Mouse (Mus musculus): ENCODE data around the gene Qtrt2.

The Qtrt2 gene

GRCm38 (mm10) chr16:43889208-43890004, 37.2 kb downstream of the Qtrt2 start, which contains the start of gene Ccdc191:
Gene Ccdc191, plus strand, starts transcription at chr16:43889800.
- peak; percentile 40; the same call in 1 of the 2 replicates for TF ChIP-seq GATA4 (IDR thresholded peaks at IDR 0.05; ENCODE audit: insufficient replicate concordance, low read length)

- no peak for TF ChIP-seq GATA4 (IDR thresholded peaks at IDR 0.05; ENCODE audit: insufficient replicate concordance, low read length)
Measured at GRCm38 (mm10) chr16:43882329-43882728, 44.3 kb downstream of the Qtrt2 start.

GRCm38 (mm10) chr16:43881636-43882035, 45.0 kb downstream of the Qtrt2 start:
- TF ChIP-seq GATA4 (IDR thresholded peaks at IDR 0.05; ENCODE audit: insufficient replicate concordance, low read length), result no peak

- no peak for TF ChIP-seq GATA4 (IDR thresholded peaks at IDR 0.05; ENCODE audit: insufficient replicate concordance, low read length)
Measured at GRCm38 (mm10) chr16:43879769-43880168, 46.8 kb downstream of the Qtrt2 start.

GRCm38 (mm10) chr16:43871419-43871818, 55.2 kb downstream of the Qtrt2 start:
- no peak for TF ChIP-seq GATA4 (IDR thresholded peaks at IDR 0.05; ENCODE audit: insufficient replicate concordance, low read length)

- no peak for TF ChIP-seq GATA4 (IDR thresholded peaks at IDR 0.05; ENCODE audit: insufficient replicate concordance, low read length)
Measured at GRCm38 (mm10) chr16:43869805-43870204, 56.8 kb downstream of the Qtrt2 start.

- TF ChIP-seq GATA4 (IDR thresholded peaks at IDR 0.05; ENCODE audit: insufficient replicate concordance, low read length), result no peak
Measured at GRCm38 (mm10) chr16:43860624-43861023, 66.0 kb downstream of the Qtrt2 start.

GRCm38 (mm10) chr16:43858941-43859476, 67.6 kb downstream of the Qtrt2 start:
- no peak for TF ChIP-seq GATA4 (IDR thresholded peaks at IDR 0.05; ENCODE audit: insufficient replicate concordance, low read length)

GRCm38 (mm10) chr16:43849839-43850238, 76.8 kb downstream of the Qtrt2 start:
- TF ChIP-seq GATA4 (IDR thresholded peaks at IDR 0.05; ENCODE audit: insufficient replicate concordance, low read length), result no peak

- no peak for TF ChIP-seq GATA4 (IDR thresholded peaks at IDR 0.05; ENCODE audit: insufficient replicate concordance, low read length)
Measured at GRCm38 (mm10) chr16:43841236-43841635, 85.4 kb downstream of the Qtrt2 start.

GRCm38 (mm10) chr16:43831957-43832356, 94.7 kb downstream of the Qtrt2 start:
- no peak for TF ChIP-seq GATA4 (IDR thresholded peaks at IDR 0.05; ENCODE audit: insufficient replicate concordance, low read length)

GRCm38 (mm10) chr16:43827492-43827891, 99.1 kb downstream of the Qtrt2 start:
- TF ChIP-seq GATA4 (IDR thresholded peaks at IDR 0.05; ENCODE audit: insufficient replicate concordance, low read length), result no peak

- TF ChIP-seq GATA4 (IDR thresholded peaks at IDR 0.05; ENCODE audit: insufficient replicate concordance, low read length), result no peak
Measured at GRCm38 (mm10) chr16:43818404-43818803, 108.2 kb downstream of the Qtrt2 start.

- no peak for TF ChIP-seq GATA4 (IDR thresholded peaks at IDR 0.05; ENCODE audit: insufficient replicate concordance, low read length)
Measured at GRCm38 (mm10) chr16:43816321-43816720, 110.3 kb downstream of the Qtrt2 start.

GRCm38 (mm10) chr16:43814644-43815043, 112.0 kb downstream of the Qtrt2 start:
- TF ChIP-seq GATA4 (IDR thresholded peaks at IDR 0.05; ENCODE audit: insufficient replicate concordance, low read length), result no peak

Data from liver, adult (tissue).